9 mouse cellular contexts compared by ENCODE assay signal in the genomic region with DNA sequence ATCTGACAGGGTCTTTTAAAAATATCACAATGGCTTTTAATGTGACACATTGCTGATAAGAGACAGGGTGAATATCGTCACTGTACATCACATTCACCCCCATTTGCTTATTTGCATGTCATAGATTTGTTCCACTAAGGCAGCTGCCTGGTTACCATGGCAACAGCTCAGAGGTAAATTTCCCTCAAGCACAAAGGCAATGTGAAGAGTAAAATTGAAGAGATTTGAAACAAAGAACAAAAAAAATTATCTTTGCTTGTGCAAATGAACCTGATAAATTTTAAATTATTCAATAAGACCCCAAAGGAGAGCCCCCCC.
DNase-seq lines count a peak whose midpoint lies in the region; ATAC-seq lines count a peak whose summit lies in the region.
"Had no signal": no experiment of that assay in that cellular context is flagged by ENCODE, and none has a peak within 500 bp of the region (broad histone marks: within the 10 kb centered on the region; RNA-seq: fewer than 3 reads in every experiment).

No protein-coding gene starts in this region.

- 42% methylated on average over 1 of the region's 1 CpGs for WGBS in neural tube, embryonic 11.5 days
- 4% methylated on average over 1 of the region's 1 CpGs for WGBS in hindbrain, embryonic 13.5 days

- H3K27me3 ChIP-seq in neural tube, embryonic 11.5 days (ENCODE audit: control insufficient read depth, insufficient read depth, low read length), result no peaks in the 10 kb centered on the region
- no peaks in the 10 kb centered on the region for H3K27me3 ChIP-seq in hindbrain, embryonic 13.5 days
- H3K27me3 ChIP-seq in splenic B cell, adult 2 months (ENCODE audit: control insufficient read depth, insufficient read depth, low read length, poor library complexity, severe bottlenecking), result no peaks in the 10 kb centered on the region
- H3K27me3 ChIP-seq: liver, embryonic 15.5 days had no signal

- no peaks in the 10 kb centered on the region for H3K9me3 ChIP-seq in neural tube, embryonic 11.5 days (ENCODE audit: control insufficient read depth, low read length)
- no peaks in the 10 kb centered on the region for H3K9me3 ChIP-seq in hindbrain, embryonic 13.5 days
- H3K9me3 ChIP-seq: liver, embryonic 15.5 days had no signal

- no peak overlapping the region for H3K9ac ChIP-seq in neural tube, embryonic 11.5 days (ENCODE audit: low read length)
- H3K9ac ChIP-seq in hindbrain, embryonic 13.5 days, result no peak overlapping the region
- H3K9ac ChIP-seq: liver, embryonic 15.5 days had no signal

- no peak overlapping the region for H3K4me3 ChIP-seq in neural tube, embryonic 11.5 days (ENCODE audit: low read depth, low read length)
- no peak overlapping the region for H3K4me3 ChIP-seq in hindbrain, embryonic 13.5 days
- H3K4me3 ChIP-seq: liver, embryonic 15.5 days had no signal

- H3K4me1 ChIP-seq in neural tube, embryonic 11.5 days (ENCODE audit: control insufficient read depth, insufficient read depth, low read length), result no peaks in the 10 kb centered on the region
- peaks cover 14% of the 10 kb centered on the region for H3K4me1 ChIP-seq in hindbrain, embryonic 13.5 days (replicated peaks)
- H3K4me1 ChIP-seq: liver, embryonic 15.5 days had no signal

- no peak overlapping the region for H3K4me2 ChIP-seq in neural tube, embryonic 11.5 days (ENCODE audit: low read depth)
- H3K4me2 ChIP-seq in hindbrain, embryonic 13.5 days, result no peak overlapping the region
- H3K4me2 ChIP-seq: liver, embryonic 15.5 days had no signal

- no peak overlapping the region for H3K27ac ChIP-seq in neural tube, embryonic 11.5 days (ENCODE audit: low read depth, low read length)
- H3K27ac ChIP-seq in hindbrain, embryonic 13.5 days, result peak overlapping the region; percentile 78
- H3K27ac ChIP-seq: liver, embryonic 15.5 days had no signal

- peak; percentile 21 for DNase-seq in neural tube, embryonic 11.5 days (ENCODE audit: low spot score)
- DNase-seq in neural tube, embryonic 10.5 days (ENCODE audit: extremely low spot score, low spot score), result no peak
- peak; percentile 34 for DNase-seq in left cerebral cortex, postnatal 4 days
- peak; percentile 39 for DNase-seq in splenic B cell, adult 2 months (ENCODE audit: low read depth, low spot score)
- DNase-seq in cerebellum, adult 11 months, result no peak
- DNase-seq in spleen, adult 18-20 months, result no peak
- no peak for DNase-seq in spleen, postnatal 36 days (ENCODE audit: low spot score in 2 of 2)

- H3K36me3 ChIP-seq in neural tube, embryonic 11.5 days (ENCODE audit: control insufficient read depth, insufficient read depth, low read length), result no peaks in the 10 kb centered on the region
- H3K36me3 ChIP-seq in hindbrain, embryonic 13.5 days, result no peaks in the 10 kb centered on the region
- no peaks in the 10 kb centered on the region for H3K36me3 ChIP-seq in splenic B cell, adult 2 months (ENCODE audit: control insufficient read depth, insufficient read depth, low read length, poor library complexity, severe bottlenecking)
- H3K36me3 ChIP-seq: liver, embryonic 15.5 days had no signal

- ATAC-seq in neural tube, embryonic 11.5 days (ENCODE audit: insufficient read depth, low FRiP score, low TSS enrichment), result peak; percentile 53; the same call in 1 of the 2 replicates
- ATAC-seq in hindbrain, embryonic 13.5 days (ENCODE audit: low FRiP score), result peak; percentile 93

- intact Hi-C loops in left cerebral cortex, postnatal 4 days (cut with DNase I), result no loop called here

Comparison
In these comparisons a context has a peak if more than half of its experiments do, and no peak if none do; other contexts are left out.
1. DNase-seq: peak in neural tube, embryonic 11.5 days (single experiment), left cerebral cortex, postnatal 4 days (single experiment) and splenic B cell, adult 2 months (single experiment); none in neural tube, embryonic 10.5 days (single experiment), cerebellum, adult 11 months (single experiment), spleen, adult 18-20 months (0 of 2) and spleen, postnatal 36 days (0 of 2).